In genomic region chr9:30425178-30425577, GRCm38 (mm10) we compare ENCODE assay signal across 24 mouse cellular contexts. TPM values are rescaled to one million over a fixed set of nuclear protein-coding genes. Genes with fewer than 3 reads are reported as not detected.
A peak's percentile ranks its signal among the peaks of the same experiment; 100 is the strongest.
DNase-seq lines count a peak whose midpoint lies in the region; ATAC-seq and TF ChIP-seq lines count a peak whose summit lies in the region.
"Had no signal": no experiment of that assay in that cellular context is flagged by ENCODE, and none has a peak within 500 bp of the region (broad histone marks: within the 10 kb centered on the region; RNA-seq: fewer than 3 reads in every experiment).

No protein-coding gene starts in this region.

- H3K36me3 ChIP-seq in lung, postnatal 0 days (ENCODE audit: insufficient read depth, low read length), result no peaks in the 10 kb centered on the region
- H3K36me3 ChIP-seq: liver, embryonic 15.5 days; stomach, embryonic 15.5 days had no signal

- TF ChIP-seq CTCF in lung, postnatal 0 days (IDR thresholded peaks at IDR 0.05), result no peak

- H3K27ac ChIP-seq in lung, postnatal 0 days (ENCODE audit: low read length), result no peak overlapping the region
- H3K27ac ChIP-seq: embryonic facial prominence, embryonic 10.5 days; embryonic facial prominence, embryonic 15.5 days; forebrain, embryonic 13.5 days; heart, embryonic 13.5 days; hindbrain, embryonic 14.5 days; kidney, postnatal 0 days; limb, embryonic 12.5 days; liver, embryonic 15.5 days; midbrain, embryonic 15.5 days; stomach, embryonic 15.5 days had no signal

- intact Hi-C loops in left cerebral cortex, postnatal 4 days (cut with DNase I), result loop anchor here (10.0 kb wide), 1 partner anchor 760 kb away; no protein-coding TSS in a partner anchor

- TF ChIP-seq EP300 in lung, postnatal 0 days (IDR thresholded peaks at IDR 0.05), result no peak

- H3K9me3 ChIP-seq in lung, postnatal 0 days (ENCODE audit: low read length), result no peaks in the 10 kb centered on the region
- H3K9me3 ChIP-seq: embryonic facial prominence, embryonic 10.5 days; embryonic facial prominence, embryonic 15.5 days; forebrain, embryonic 13.5 days; heart, embryonic 13.5 days; limb, embryonic 12.5 days; liver, embryonic 15.5 days; midbrain, embryonic 15.5 days; stomach, embryonic 15.5 days had no signal

- H3K4me1 ChIP-seq in lung, postnatal 0 days (ENCODE audit: insufficient read depth, low read depth, low read length), result peaks cover 17% of the 10 kb centered on the region; the same call in 1 of the 2 replicates

- no peak overlapping the region for H3K9ac ChIP-seq in lung, postnatal 0 days (replicated peaks; ENCODE audit: low read depth)
- H3K9ac ChIP-seq: embryonic facial prominence, embryonic 15.5 days; forebrain, embryonic 13.5 days; heart, embryonic 13.5 days; hindbrain, embryonic 14.5 days; limb, embryonic 12.5 days; liver, embryonic 15.5 days; lung, embryonic 14.5 days; midbrain, embryonic 15.5 days; stomach, embryonic 15.5 days had no signal

- H3K4me2 ChIP-seq in lung, postnatal 0 days (replicated peaks; ENCODE audit: low read depth, low read length), result no peak overlapping the region
- H3K4me2 ChIP-seq: embryonic facial prominence, embryonic 15.5 days; forebrain, embryonic 13.5 days; heart, embryonic 13.5 days; hindbrain, embryonic 14.5 days; limb, embryonic 12.5 days; liver, embryonic 15.5 days; lung, embryonic 14.5 days; midbrain, embryonic 15.5 days; stomach, embryonic 15.5 days had no signal

- 0 out of 2 replicates have a peak, but pooled peaks cover 3% of the 10 kb centered on the region for H3K27me3 ChIP-seq in lung, postnatal 0 days (replicated peaks; ENCODE audit: insufficient read depth, low read length)
- H3K27me3 ChIP-seq: embryonic facial prominence, embryonic 15.5 days; forebrain, embryonic 13.5 days; limb, embryonic 12.5 days; liver, embryonic 15.5 days; midbrain, embryonic 15.5 days; stomach, embryonic 15.5 days had no signal

- no peak for ATAC-seq in lung, postnatal 0 days
- ATAC-seq: forebrain, embryonic 13.5 days; midbrain, embryonic 15.5 days; Patski had no signal

- DNase-seq in left cerebral cortex, postnatal 4 days, result peak; percentile 85
- DNase-seq in left cerebral cortex, adult 18-20 months (ENCODE audit: low spot score in 2 of 2), result no peak
- peak; percentile 88 for DNase-seq in cerebellum, adult 11 months
- peak; percentile 95 for DNase-seq in cerebellum, adult 9-10 months
- DNase-seq in cerebellum, postnatal 36 days, result peak; percentile 91 to 93
- no peak for DNase-seq in lung, postnatal 0 days (ENCODE audit: low spot score)
- DNase-seq in lung, postnatal 36 days, result no peak
- DNase-seq: adrenal gland, postnatal 25 days; gastrocnemius, postnatal 10 days; heart, postnatal 10 days; kidney, adult 2 months; lung, embryonic 14.5 days; right cerebral cortex, postnatal 25 days had no signal

- no peak overlapping the region for H3K4me3 ChIP-seq in lung, postnatal 0 days (ENCODE audit: low read depth, low read length)
- H3K4me3 ChIP-seq: embryonic facial prominence, embryonic 10.5 days; embryonic facial prominence, embryonic 15.5 days; forebrain, embryonic 13.5 days; heart, embryonic 13.5 days; limb, embryonic 12.5 days; liver, embryonic 15.5 days; midbrain, embryonic 15.5 days; stomach, embryonic 15.5 days had no signal

- WGBS in lung, postnatal 0 days, result 88% methylated on average over 7 of the region's 7 CpGs

RNA-seq across cellular contexts. Expression of gene Snx19, which starts 1.7 kb away (rescaled TPM):
- 10 to 100 TPM; 28.6 to 31.6 TPM for total RNA-seq in left cerebral cortex, postnatal 4 days (2021)
- 10 to 100 TPM; 47.7 to 49.6 TPM for total RNA-seq in left cerebral cortex, adult 18-20 months (2021)
- 12.6 and 13.5 TPM in 2 replicates for polyA plus RNA-seq in lung, postnatal 0 days (2015; fragmentation: Nextera tagmentation; extraction: Ambion mirVana)

Comparison
In these comparisons a context has a peak if more than half of its experiments do, and no peak if none do; other contexts are left out.
1. DNase-seq: peak in left cerebral cortex, postnatal 4 days (single experiment), cerebellum, adult 11 months (single experiment), cerebellum, adult 9-10 months (single experiment) and cerebellum, postnatal 36 days (2 of 2); none in left cerebral cortex, adult 18-20 months (0 of 2), lung, postnatal 0 days (single experiment) and lung, postnatal 36 days (single experiment).